Mouse (Mus musculus) cerebellum, adult 2 months (tissue): Measurements from ENCODE around the gene Ubl7.

Experiments used
- CTCF ChIP-seq: fragments of 200-500 bp; IDR thresholded peaks from 2 replicates; pipeline ENCODE4 v1.5.1; 2011; ENCODE audit warnings: low read depth, mild to moderate bottlenecking, control low read depth, low read length, moderate library complexity, borderline replicate concordance; ENCODE audit not compliant: insufficient read depth
- POLR2A ChIP-seq: fragments of 200-500 bp; IDR thresholded peaks from 2 replicates; pipeline ENCODE4 v1.6.1; 2011; ENCODE audit warnings: low read length, control low read depth, borderline replicate concordance; ENCODE audit not compliant: insufficient read depth

DNA sequence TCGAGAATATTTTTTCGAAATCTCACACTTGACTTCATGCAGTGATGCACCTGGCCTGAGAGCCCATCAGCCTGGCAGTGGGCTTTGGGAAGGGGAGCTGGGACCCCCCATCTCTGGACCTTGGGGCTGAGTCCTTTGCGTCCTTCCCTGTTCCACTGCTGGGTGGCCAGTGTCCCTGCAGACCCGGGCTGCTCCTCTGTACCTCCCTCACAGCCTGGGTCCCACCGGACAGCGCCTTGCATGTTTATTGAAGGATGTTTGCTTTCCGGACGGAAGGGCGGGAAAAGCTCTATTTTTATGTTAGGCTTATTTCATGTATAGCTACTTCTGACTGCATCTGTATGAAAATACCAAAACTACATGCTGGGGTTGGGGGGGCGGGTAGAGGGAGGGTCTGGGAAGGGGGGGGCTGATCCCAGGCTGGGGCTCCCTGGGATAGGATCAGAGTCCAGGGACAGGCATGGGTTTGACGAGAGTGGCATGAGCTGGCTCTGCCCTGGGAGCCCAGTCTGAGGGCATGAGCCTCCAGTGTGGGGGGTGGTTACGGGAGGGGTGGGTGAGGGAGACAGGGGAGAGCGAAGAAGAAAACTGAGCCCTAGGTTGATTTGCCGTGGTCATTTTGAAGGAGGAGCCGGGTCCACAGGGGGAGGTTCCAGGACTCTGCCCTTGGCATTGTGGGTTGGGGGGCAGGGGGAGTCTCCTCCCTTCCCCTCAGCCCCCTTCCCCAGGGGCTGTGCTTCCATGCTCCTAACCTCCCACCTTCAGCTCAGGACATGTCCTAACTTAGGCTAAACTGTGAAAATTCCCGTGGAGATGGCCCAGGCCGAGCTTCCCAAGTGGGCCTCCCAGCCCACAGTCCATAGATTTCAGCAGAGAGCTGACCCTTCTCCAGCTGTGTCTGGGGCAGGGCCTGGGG is 51.3 kb downstream of the Ubl7 start:
- TF ChIP-seq CTCF: no peak
- TF ChIP-seq POLR2A: no peak
